Mouse (Mus musculus) megakaryocyte, adult 5-6 weeks (primary cell): ENCODE results near the gene Ccl21a. TPM values are rescaled to one million over a fixed set of nuclear protein-coding genes. Genes with fewer than 3 reads are reported as not detected.
"Not testable (repeated sequence)": the region's sequence is repeated elsewhere in the genome, so short reads cannot be mapped to it uniquely, and the experiment has no call there.

ENCODE experiments used
- ATAC-seq: 2 replicates; pipeline ENCODE4 v1.8.0; 2016; ENCODE audit warnings: mild to moderate bottlenecking, inconsistent platforms; ENCODE audit not compliant: poor library complexity, severe bottlenecking
- total RNA-seq, 2 experiments: library from RNA; stranded (forward) in 1 of 2; stranded (reverse) in 1 of 2; fragments of 153-499, 151-499 nt in 1 of 2; fragments of 221-1000, 200-1000 nt in 1 of 2; gene quantifications; 2 replicates each; pipeline versions ENCODE4 v1.2.3 to v1.2.4; 2015 to 2017

Ccl21a gene
- not detected in 2 replicates for total RNA-seq (2015)
- total RNA-seq (2017) = not detected in 2 replicates

GRCm38 (mm10) chr4:42773893-42774292, at the start of gene Ccl21a:
Gene Ccl21a (minus strand): TSS chr4:42773993.
- ATAC-seq = not testable (repeated sequence)

GRCm38 (mm10) chr4:42756477-42756876, 17.3 kb downstream of the Ccl21a start, which contains the start of gene Ccl19:
Gene Ccl19 (minus strand): TSS chr4:42756577.
- not testable (repeated sequence) for ATAC-seq

- not testable (repeated sequence) for ATAC-seq
Measured at GRCm38 (mm10) chr4:42735245-42735644, 38.5 kb downstream of the Ccl21a start, which contains the start of gene 4930578G10Rik. Gene 4930578G10Rik (plus strand): TSS chr4:42735545.

Other genes with a start within 250 kb of the Ccl21a start
- gene Fam205a2, start 245.8 kb downstream of the Ccl21a start, total RNA-seq (2015) = 0.09 TPM in 1 of 2 replicates, not detected in the other
- not detected in 2 replicates for gene Fam205a2, start 245.8 kb downstream of the Ccl21a start, total RNA-seq (2017)
- gene Gm10591, start 161.8 kb downstream of the Ccl21a start, total RNA-seq (2015) = not detected in 2 replicates
- gene Gm10591, start 161.8 kb downstream of the Ccl21a start, total RNA-seq (2017) = not detected in 2 replicates
- gene Gm2564, start 144.3 kb downstream of the Ccl21a start, total RNA-seq (2015) = not detected in 2 replicates
- not detected in 2 replicates for gene Gm2564, start 144.3 kb downstream of the Ccl21a start, total RNA-seq (2017)
- gene Ccl27b, start 118.7 kb downstream of the Ccl21a start, total RNA-seq (2015) = not detected in 2 replicates
- not detected in 2 replicates for gene Ccl27b, start 118.7 kb downstream of the Ccl21a start, total RNA-seq (2017)
- gene Il11ra2, start 112.1 kb downstream of the Ccl21a start, total RNA-seq (2015) = not detected in 2 replicates
- gene Il11ra2, start 112.1 kb downstream of the Ccl21a start, total RNA-seq (2017) = not detected in 2 replicates
- gene 4930578G10Rik, start 38.4 kb downstream of the Ccl21a start, total RNA-seq (2015) = not detected in 2 replicates
- gene 4930578G10Rik, start 38.4 kb downstream of the Ccl21a start, total RNA-seq (2017) = not detected in 2 replicates
- gene Ccl19, start 17.4 kb downstream of the Ccl21a start, total RNA-seq (2015) = not detected in 2 replicates
- not detected in 2 replicates for gene Ccl19, start 17.4 kb downstream of the Ccl21a start, total RNA-seq (2017)
- gene Fam205a1, start 79.9 kb upstream of the Ccl21a start, total RNA-seq (2015) = 0.11 TPM in 1 of 2 replicates, not detected in the other
- not detected in 2 replicates for gene Fam205a1, start 79.9 kb upstream of the Ccl21a start, total RNA-seq (2017)
- gene Gm12394, start 82.8 kb upstream of the Ccl21a start, total RNA-seq (2015) = not detected in 2 replicates
- not detected in 2 replicates for gene Gm12394, start 82.8 kb upstream of the Ccl21a start, total RNA-seq (2017)
- not detected in 2 replicates for gene Fam205c, start 100.2 kb upstream of the Ccl21a start, total RNA-seq (2015)
- not detected in 2 replicates for gene Fam205c, start 100.2 kb upstream of the Ccl21a start, total RNA-seq (2017)
- not detected in 2 replicates for gene Phf24, start 142.7 kb upstream of the Ccl21a start, total RNA-seq (2015)
- gene Phf24, start 142.7 kb upstream of the Ccl21a start, total RNA-seq (2017) = under 0.01 TPM in 1 of 2 replicates, not detected in the other
- gene Dnajb5, start 175.8 kb upstream of the Ccl21a start, total RNA-seq (2015) = 5.4 and 6.0 TPM in 2 replicates
- gene Dnajb5, start 175.8 kb upstream of the Ccl21a start, total RNA-seq (2017) = 2.6 and 6.3 TPM in 2 replicates
- gene 1700022I11Rik, start 195.6 kb upstream of the Ccl21a start, total RNA-seq (2015) = not detected in 2 replicates
- not detected in 2 replicates for gene 1700022I11Rik, start 195.6 kb upstream of the Ccl21a start, total RNA-seq (2017)
- gene Vcp, start 226.5 kb upstream of the Ccl21a start, total RNA-seq (2015) = 81.5 and 86.4 TPM in 2 replicates
- gene Vcp, start 226.5 kb upstream of the Ccl21a start, total RNA-seq (2017) = 154 and 165 TPM in 2 replicates
- 11.3 and 12.5 TPM in 2 replicates for gene Fancg, start 236.5 kb upstream of the Ccl21a start, total RNA-seq (2015)
- gene Fancg, start 236.5 kb upstream of the Ccl21a start, total RNA-seq (2017) = 13.0 and 14.3 TPM in 2 replicates